Mouse (Mus musculus): ENCODE data around the gene 4930444G20Rik. TPM values are rescaled to one million over a fixed set of nuclear protein-coding genes. Genes with fewer than 3 reads are reported as not detected.
"Not testable (repeated sequence)": the region's sequence is repeated elsewhere in the genome, so short reads cannot be mapped to it uniquely, and the experiment has no call there.

The 4930444G20Rik gene
- total and polyA plus RNA-seq, 2 experiments from 2014 or later, result not detected

DNA sequence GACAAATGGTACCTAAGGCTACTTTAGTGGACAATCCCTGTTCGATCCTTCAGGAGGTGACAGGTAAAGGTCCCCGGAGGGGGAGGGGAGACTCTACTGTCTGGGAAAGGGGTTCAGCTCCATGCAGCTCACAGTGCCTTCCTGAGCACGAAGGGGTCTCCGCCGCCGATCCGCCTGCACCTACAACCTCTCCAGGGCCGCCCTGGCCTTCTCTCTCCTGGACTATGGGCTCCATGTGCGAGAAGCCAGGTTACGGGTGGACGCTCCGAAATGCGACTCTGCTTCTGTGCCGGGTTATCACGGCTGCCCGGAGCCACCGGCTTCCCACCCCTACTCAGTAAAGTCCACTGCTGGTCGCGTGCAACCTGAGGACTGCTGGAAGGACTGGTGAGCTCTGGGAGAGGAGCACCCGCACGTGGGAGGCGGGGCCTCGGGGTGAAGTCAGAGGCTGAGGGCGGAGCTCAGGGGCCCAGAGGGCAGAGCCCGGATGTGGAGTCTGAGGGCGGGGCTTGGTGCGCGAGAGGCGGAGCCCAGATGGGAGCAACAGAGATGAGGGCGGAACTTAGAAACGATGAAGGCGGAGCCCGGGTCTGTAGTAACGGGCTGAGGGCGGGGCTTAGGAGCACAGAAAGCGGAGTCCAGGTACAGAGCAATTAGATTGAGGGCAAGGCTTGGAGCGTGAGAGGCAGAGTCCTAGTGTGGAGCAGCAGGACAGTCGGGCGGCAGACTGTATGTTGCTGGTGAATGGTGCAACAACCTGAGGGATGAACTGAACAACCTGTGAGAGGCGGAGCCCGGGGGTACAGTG is 9.5 kb downstream of the 4930444G20Rik start:
- DNase-seq (ENCODE audit: low spot score), result peak; percentile 95
- Histone ChIP-seq H3K4me2 (ENCODE audit: low read depth, low read length) (peak overlapping the region; percentile 68), H3K36me3 (ENCODE audit: insufficient read depth, low read length) (no peaks in the 10 kb centered on the region), H3K27me3 (ENCODE audit: insufficient read depth, low read length) (no peaks in the 10 kb centered on the region), H3K4me3 (ENCODE audit: low read length) (peak overlapping the region; percentile 57), H3K4me1 (ENCODE audit: insufficient read depth, low read length) (no peaks in the 10 kb centered on the region), H3K9me3 (ENCODE audit: low read length) (no peaks in the 10 kb centered on the region), H3K27ac (no peak overlapping the region), H3K9ac (replicated peaks; ENCODE audit: low read length) (peak overlapping the region; percentile 48)
- no peak for TF ChIP-seq CTCF (IDR thresholded peaks at IDR 0.05; ENCODE audit: low read depth)
- WGBS, result 11% methylated on average over 41 of the region's 41 CpGs
- ATAC-seq, result peak; percentile 100

DNA sequence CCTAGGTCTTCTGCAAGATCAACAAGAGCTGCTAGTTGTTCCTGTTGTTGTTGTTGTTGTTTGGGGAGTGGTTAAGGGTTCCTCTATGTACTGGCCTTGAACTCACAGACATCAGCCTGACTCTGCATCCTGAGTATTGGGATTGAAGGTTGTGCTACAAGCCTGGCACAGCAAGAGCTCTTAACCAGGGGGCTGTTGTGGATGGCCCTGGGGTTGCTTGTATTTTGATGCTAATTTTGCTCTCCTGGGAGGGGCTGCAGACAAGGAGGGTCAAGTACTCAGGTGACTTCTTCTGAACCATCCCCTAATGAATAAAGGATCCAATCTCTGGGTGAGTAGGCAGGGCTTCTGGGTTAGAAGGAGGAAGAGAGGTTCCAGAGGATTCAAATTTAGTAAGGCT is 12.6 kb downstream of the 4930444G20Rik start:
- Histone ChIP-seq H3K27ac (no peak overlapping the region), H3K9me3 (ENCODE audit: low read length) (no peaks in the 10 kb centered on the region), H3K36me3 (ENCODE audit: insufficient read depth, low read length) (no peaks in the 10 kb centered on the region), H3K4me3 (ENCODE audit: low read length) (no peak overlapping the region), H3K9ac (replicated peaks; ENCODE audit: low read length) (no peak overlapping the region), H3K4me1 (ENCODE audit: insufficient read depth, low read length) (no peaks in the 10 kb centered on the region), H3K27me3 (ENCODE audit: insufficient read depth, low read length) (no peaks in the 10 kb centered on the region), H3K4me2 (ENCODE audit: low read depth, low read length) (no peak overlapping the region)
- ATAC-seq (no peak), DNase-seq (ENCODE audit: low spot score) (no peak)
- no peak for TF ChIP-seq CTCF (IDR thresholded peaks at IDR 0.05; ENCODE audit: low read depth)

GRCm38 (mm10) chr10:22036256-22036655 is 31.6 kb downstream of the 4930444G20Rik start:
- not testable (repeated sequence) for H3K4me1 ChIP-seq (ENCODE audit: insufficient read depth, low read length); ATAC-seq; H3K36me3 ChIP-seq (ENCODE audit: insufficient read depth, low read length); H3K27ac ChIP-seq; H3K9me3 ChIP-seq (ENCODE audit: low read length); H3K4me3 ChIP-seq (ENCODE audit: low read length); H3K9ac ChIP-seq (replicated peaks; ENCODE audit: low read length); H3K27me3 ChIP-seq (ENCODE audit: insufficient read depth, low read length); H3K4me2 ChIP-seq (ENCODE audit: low read depth, low read length)
- 7% methylated on average over 3 of the region's 3 CpGs for WGBS
- TF ChIP-seq CTCF (IDR thresholded peaks at IDR 0.05; ENCODE audit: low read depth), result peak; percentile 68
- peak; percentile 28 for DNase-seq (ENCODE audit: low spot score)

GRCm38 (mm10) chr10:22034303-22034702 is 33.6 kb downstream of the 4930444G20Rik start:
- WGBS, result 8% methylated on average over 9 of the region's 9 CpGs
- peak; percentile 57 for TF ChIP-seq CTCF (IDR thresholded peaks at IDR 0.05; ENCODE audit: low read depth)
- Histone ChIP-seq H3K4me3 (ENCODE audit: low read length) (no peak overlapping the region), H3K4me2 (ENCODE audit: low read depth, low read length) (no peak overlapping the region), H3K36me3 (ENCODE audit: insufficient read depth, low read length) (no peaks in the 10 kb centered on the region), H3K9ac (replicated peaks; ENCODE audit: low read length) (no peak overlapping the region), H3K9me3 (ENCODE audit: low read length) (no peaks in the 10 kb centered on the region), H3K27ac (no peak overlapping the region), H3K4me1 (ENCODE audit: insufficient read depth, low read length) (no peaks in the 10 kb centered on the region), H3K27me3 (ENCODE audit: insufficient read depth, low read length) (no peaks in the 10 kb centered on the region)
- ATAC-seq, result no peak
- DNase-seq (ENCODE audit: low spot score), result peak; percentile 57

- no peaks in the 10 kb centered on the region for H3K36me3 ChIP-seq (ENCODE audit: insufficient read depth, low read length)
- no peak overlapping the region for H3K9ac ChIP-seq (replicated peaks; ENCODE audit: low read length)
- no peak overlapping the region for H3K4me2 ChIP-seq (ENCODE audit: low read depth, low read length)
- H3K27ac ChIP-seq, result no peak overlapping the region
- peak; percentile 40 for TF ChIP-seq CTCF (IDR thresholded peaks at IDR 0.05; ENCODE audit: low read depth)
- no peaks in the 10 kb centered on the region for H3K4me1 ChIP-seq (ENCODE audit: insufficient read depth, low read length)
- no peak overlapping the region for H3K4me3 ChIP-seq (ENCODE audit: low read length)
- no peaks in the 10 kb centered on the region for H3K27me3 ChIP-seq (ENCODE audit: insufficient read depth, low read length)
- H3K9me3 ChIP-seq (ENCODE audit: low read length), result no peaks in the 10 kb centered on the region
- DNase-seq (ENCODE audit: low spot score) (no peak), ATAC-seq (no peak)
- WGBS, result 95% methylated on average over 4 of the region's 4 CpGs
Observed at GRCm38 (mm10) chr10:22018618-22019017, 49.3 kb downstream of the 4930444G20Rik start.

DNA sequence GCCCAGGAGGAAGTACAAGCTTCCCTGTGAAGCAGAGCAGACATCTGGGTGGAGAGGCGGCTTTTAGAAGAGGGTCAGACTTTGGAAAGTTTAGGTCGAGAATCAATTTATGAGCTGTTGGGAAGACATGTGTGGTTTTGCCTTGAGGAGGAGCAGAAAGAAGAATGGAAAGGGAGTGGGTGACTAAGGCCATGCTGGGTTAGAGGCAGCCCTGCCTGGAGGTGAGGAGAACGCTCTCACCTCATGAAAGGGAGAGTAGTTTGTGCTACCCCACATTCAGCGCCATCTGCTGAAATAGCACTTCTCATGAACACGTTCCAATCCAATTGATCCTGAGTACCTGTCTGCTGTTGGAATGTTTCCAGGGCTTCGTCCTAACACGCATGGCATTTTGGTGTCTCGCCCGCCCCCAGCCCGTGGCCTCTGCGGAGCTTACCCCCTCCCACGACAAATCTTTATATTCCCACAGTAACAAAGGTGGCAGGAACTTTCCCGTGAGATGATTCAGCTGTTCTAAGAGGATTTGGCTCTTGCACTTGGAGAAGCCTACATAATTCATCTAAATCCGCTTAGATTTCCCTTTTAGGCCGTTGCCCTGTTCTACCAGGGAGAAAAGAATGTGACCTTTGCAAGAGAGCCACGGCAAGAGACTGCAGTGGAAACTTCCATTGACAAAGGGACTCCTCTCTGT is 50.3 kb downstream of the 4930444G20Rik start:
- TF ChIP-seq CTCF (IDR thresholded peaks at IDR 0.05; ENCODE audit: low read depth), result no peak
- Histone ChIP-seq H3K4me1 (ENCODE audit: insufficient read depth, low read length) (no peaks in the 10 kb centered on the region), H3K4me2 (ENCODE audit: low read depth, low read length) (no peak overlapping the region), H3K27me3 (ENCODE audit: insufficient read depth, low read length) (no peaks in the 10 kb centered on the region), H3K27ac (no peak overlapping the region), H3K9me3 (ENCODE audit: low read length) (no peaks in the 10 kb centered on the region), H3K36me3 (ENCODE audit: insufficient read depth, low read length) (no peaks in the 10 kb centered on the region), H3K9ac (replicated peaks; ENCODE audit: low read length) (no peak overlapping the region), H3K4me3 (ENCODE audit: low read length) (no peak overlapping the region)
- DNase-seq (ENCODE audit: low spot score), result no peak
- 53% methylated on average over 16 of the region's 16 CpGs for WGBS
- ATAC-seq, result no peak

Other genes with a start within 250 kb of the 4930444G20Rik start
- 71.8 and 75.1 TPM in 2 replicates for gene Sgk1, start 185.9 kb downstream of the 4930444G20Rik start, total RNA-seq (2014; rRNA removed)
- 57.1 and 57.5 TPM in 2 replicates for gene Sgk1, start 185.9 kb downstream of the 4930444G20Rik start, polyA plus RNA-seq (2015; fragmentation: Nextera tagmentation; extraction: Ambion mirVana)
- gene E030030I06Rik, start 81.2 kb upstream of the 4930444G20Rik start, total RNA-seq (2014; rRNA removed), result 5.5 TPM in 1 of 2 replicates, not detected in the other
- gene E030030I06Rik, start 81.2 kb upstream of the 4930444G20Rik start, polyA plus RNA-seq (2015; fragmentation: Nextera tagmentation; extraction: Ambion mirVana), result 2.4 and 4.2 TPM in 2 replicates
- 0.26 TPM in 1 of 2 replicates, not detected in the other for gene Raet1e, start 90.5 kb upstream of the 4930444G20Rik start, total RNA-seq (2014; rRNA removed)
- gene Raet1e, start 90.5 kb upstream of the 4930444G20Rik start, polyA plus RNA-seq (2015; fragmentation: Nextera tagmentation; extraction: Ambion mirVana), result 0.28 and 0.48 TPM in 2 replicates
- gene H60b, start 90.5 kb upstream of the 4930444G20Rik start, total RNA-seq (2014; rRNA removed), result not detected in 2 replicates
- 0.44 and 0.64 TPM in 2 replicates for gene H60b, start 90.5 kb upstream of the 4930444G20Rik start, polyA plus RNA-seq (2015; fragmentation: Nextera tagmentation; extraction: Ambion mirVana)